Mouse (Mus musculus) B cell, adult 2 months (primary cell): ENCODE data around the gene Ccs.
"Not testable (repeated sequence)": the region's sequence is repeated elsewhere in the genome, so short reads cannot be mapped to it uniquely, and the experiment has no call there.

Experiments
- DNase-seq, 2 experiments: peaks; one replicate each; pipeline ENCODE4 v3.0.0; 2022

Gene Ccs

GRCm38 (mm10) chr19:4839149-4839548 is at the start of gene Ccs, which contains the start of gene Ccdc87:
Gene Ccs, minus strand, starts transcription at chr19:4839332.
Gene Ccdc87, plus strand, starts transcription at chr19:4839366.
- DNase-seq, result peak; percentile 88 to 89

- DNase-seq, result no peak
Observed at GRCm38 (mm10) chr19:4883961-4884360, 44.8 kb upstream of the Ccs start.

- DNase-seq, result no peak
Observed at GRCm38 (mm10) chr19:4879324-4879703, 40.2 kb upstream of the Ccs start.

GRCm38 (mm10) chr19:4878405-4879323 is 39.5 kb upstream of the Ccs start, which contains the start of gene Zdhhc24:
Gene Zdhhc24, plus strand, starts transcription at chr19:4878668.
- peak; percentile 92 to 93 for DNase-seq

- no peak for DNase-seq
Observed at GRCm38 (mm10) chr19:4877785-4878184, 38.7 kb upstream of the Ccs start, which contains the start of gene Actn3. Gene Actn3, minus strand, starts transcription at chr19:4877909.

GRCm38 (mm10) chr19:4876755-4877154 is 37.6 kb upstream of the Ccs start:
- DNase-seq, result no peak

- no peak for DNase-seq
Observed at GRCm38 (mm10) chr19:4876241-4876640, 37.1 kb upstream of the Ccs start.

GRCm38 (mm10) chr19:4874613-4875012 is 35.5 kb upstream of the Ccs start:
- not testable (repeated sequence) for DNase-seq

- peak in 1 of 2 experiments; percentile 12 for DNase-seq
Observed at GRCm38 (mm10) chr19:4865147-4865546, 26.0 kb upstream of the Ccs start.

GRCm38 (mm10) chr19:4863048-4863447 is 23.9 kb upstream of the Ccs start:
- DNase-seq, result no peak

- no peak for DNase-seq
Observed at GRCm38 (mm10) chr19:4859081-4859480, 19.9 kb upstream of the Ccs start.

- no peak for DNase-seq
Observed at GRCm38 (mm10) chr19:4855951-4856350, 16.8 kb upstream of the Ccs start.

GRCm38 (mm10) chr19:4855470-4855820 is 16.3 kb upstream of the Ccs start:
- no peak for DNase-seq

GRCm38 (mm10) chr19:4854552-4855469 is 15.7 kb upstream of the Ccs start, which contains the start of gene Ctsf:
Gene Ctsf, plus strand, starts transcription at chr19:4855130.
- no peak for DNase-seq

- no peak for DNase-seq
Observed at GRCm38 (mm10) chr19:4850281-4850680, 11.1 kb upstream of the Ccs start.

GRCm38 (mm10) chr19:4849800-4850199 is 10.7 kb upstream of the Ccs start:
- no peak for DNase-seq

GRCm38 (mm10) chr19:4847490-4847889 is 8.4 kb upstream of the Ccs start:
- DNase-seq, result peak; percentile 18 to 19

GRCm38 (mm10) chr19:4845846-4846245 is 6.7 kb upstream of the Ccs start:
- DNase-seq, result no peak

GRCm38 (mm10) chr19:4842611-4843010 is 3.5 kb upstream of the Ccs start:
- DNase-seq, result no peak

GRCm38 (mm10) chr19:4840848-4841247 is 1.7 kb upstream of the Ccs start:
- no peak for DNase-seq

- no peak for DNase-seq
Observed at GRCm38 (mm10) chr19:4838526-4839140, 499 bp downstream of the Ccs start.

GRCm38 (mm10) chr19:4837049-4837448 is 2.1 kb downstream of the Ccs start:
- DNase-seq, result no peak

GRCm38 (mm10) chr19:4836096-4836495 is 3.0 kb downstream of the Ccs start:
- DNase-seq, result no peak
